Mouse (Mus musculus) megakaryocyte, adult 5-6 weeks (primary cell): Measurements from ENCODE around the gene Cd69. TPM values are rescaled to one million over a fixed set of nuclear protein-coding genes. Genes with fewer than 3 reads are reported as not detected.
A peak's percentile ranks its signal among the peaks of the same experiment; 100 is the strongest.

Source experiments
- ATAC-seq: 2 replicates; pipeline ENCODE4 v1.8.0; 2016; ENCODE audit warnings: mild to moderate bottlenecking, inconsistent platforms; ENCODE audit not compliant: poor library complexity, severe bottlenecking
- total RNA-seq, 2 experiments: library from RNA; stranded (forward) in 1 of 2; stranded (reverse) in 1 of 2; fragments of 153-499, 151-499 nt in 1 of 2; fragments of 221-1000, 200-1000 nt in 1 of 2; gene quantifications; 2 replicates each; pipeline versions ENCODE4 v1.2.3 to v1.2.4; 2015 to 2017

Cd69 gene
- total RNA-seq, 2 experiments from 2014 or later = 22.7 to 25.9 TPM

GRCm38 (mm10) chr6:129228935-129229773, 46.1 kb downstream of the Cd69 start:
- no peak for ATAC-seq

- ATAC-seq = no peak
Measured at GRCm38 (mm10) chr6:129225078-129225477, 50.2 kb downstream of the Cd69 start.

- ATAC-seq = no peak
Measured at GRCm38 (mm10) chr6:129224090-129224489, 51.1 kb downstream of the Cd69 start.

- ATAC-seq = no peak
Measured at GRCm38 (mm10) chr6:129223611-129224010, 51.6 kb downstream of the Cd69 start.

GRCm38 (mm10) chr6:129222188-129222800, 52.9 kb downstream of the Cd69 start:
- ATAC-seq = no peak

GRCm38 (mm10) chr6:129221053-129221452, 54.2 kb downstream of the Cd69 start:
- no peak for ATAC-seq

- ATAC-seq = 0 out of 2 replicates have a peak, but pooled peaks have one; percentile 40
Measured at GRCm38 (mm10) chr6:129219897-129220517, 55.2 kb downstream of the Cd69 start.

GRCm38 (mm10) chr6:129218191-129218696, 57.0 kb downstream of the Cd69 start:
- ATAC-seq = no peak

Other genes with a start within 250 kb of the Cd69 start
- 104 and 108 TPM in 2 replicates for gene Klrb1f, start 229.5 kb downstream of the Cd69 start, total RNA-seq (2015)
- 132 and 137 TPM in 2 replicates for gene Klrb1f, start 229.5 kb downstream of the Cd69 start, total RNA-seq (2017)
- gene Clec2e, start 174.5 kb downstream of the Cd69 start, total RNA-seq (2015) = not detected in 2 replicates
- gene Clec2e, start 174.5 kb downstream of the Cd69 start, total RNA-seq (2017) = 0.29 TPM in 1 of 2 replicates, not detected in the other
- 28.2 and 41.3 TPM in 2 replicates for gene Clec2d, start 94.8 kb downstream of the Cd69 start, total RNA-seq (2015)
- 238 and 253 TPM in 2 replicates for gene Clec2d, start 94.8 kb downstream of the Cd69 start, total RNA-seq (2017)
- 0.54 TPM in 1 of 2 replicates, not detected in the other for gene 4922502D21Rik, start 56.4 kb upstream of the Cd69 start, total RNA-seq (2015)
- 0.44 TPM in 1 of 2 replicates, not detected in the other for gene 4922502D21Rik, start 56.4 kb upstream of the Cd69 start, total RNA-seq (2017)
- gene Clec12a, start 67.3 kb upstream of the Cd69 start, total RNA-seq (2015) = 449 and 472 TPM in 2 replicates
- gene Clec12a, start 67.3 kb upstream of the Cd69 start, total RNA-seq (2017) = 389 and 405 TPM in 2 replicates
- not detected in 2 replicates for gene Clec12b, start 110.4 kb upstream of the Cd69 start, total RNA-seq (2015)
- not detected in 2 replicates for gene Clec12b, start 110.4 kb upstream of the Cd69 start, total RNA-seq (2017)
- 3.6 and 5.5 TPM in 2 replicates for gene Clec1b, start 121.9 kb upstream of the Cd69 start, total RNA-seq (2015)
- 3.8 and 4.5 TPM in 2 replicates for gene Clec1b, start 121.9 kb upstream of the Cd69 start, total RNA-seq (2017)
- gene Clec9a, start 133.4 kb upstream of the Cd69 start, total RNA-seq (2015) = 27.6 and 31.4 TPM in 2 replicates
- gene Clec9a, start 133.4 kb upstream of the Cd69 start, total RNA-seq (2017) = 13.4 and 14.3 TPM in 2 replicates
- 0.07 TPM in 1 of 2 replicates, not detected in the other for gene Clec1a, start 176.6 kb upstream of the Cd69 start, total RNA-seq (2015)
- gene Clec1a, start 176.6 kb upstream of the Cd69 start, total RNA-seq (2017) = 0.15 TPM in 1 of 2 replicates, not detected in the other
- gene Olr1, start 231.7 kb upstream of the Cd69 start, total RNA-seq (2015) = 10.0 and 12.9 TPM in 2 replicates
- 9.6 and 13.9 TPM in 2 replicates for gene Olr1, start 231.7 kb upstream of the Cd69 start, total RNA-seq (2017)
- not detected in 2 replicates for gene Tmem52b, start 237.1 kb upstream of the Cd69 start, total RNA-seq (2015)
- not detected in 2 replicates for gene Tmem52b, start 237.1 kb upstream of the Cd69 start, total RNA-seq (2017)